Mouse (Mus musculus) midbrain, embryonic 16.5 days (tissue): ENCODE results near the gene Mia. TPM values are rescaled to one million over a fixed set of nuclear protein-coding genes. Genes with fewer than 3 reads are reported as not detected.

ENCODE experiments used
- ATAC-seq: fragments of 200-750 bp; cut with Nextera tagmentation; 2 replicates; pipeline ENCODE4 v1.8.0; 2017; ENCODE audit warnings: moderate TSS enrichment
- H3K27ac ChIP-seq: fragments of 300-500 bp; sonication (generic); 2 replicates; pipeline ENCODE4 v1.5.1; 2014; ENCODE audit warnings: mild to moderate bottlenecking, low read length, mixed read lengths
- H3K27me3 ChIP-seq: fragments of 300-500 bp; sonication (generic); 2 replicates; pipeline ENCODE4 v1.6.1; 2014; ENCODE audit warnings: low read depth, low read length, mixed read lengths; ENCODE audit not compliant: control insufficient read depth, insufficient read depth
- H3K36me3 ChIP-seq: fragments of 300-500 bp; sonication (generic); 2 replicates; pipeline ENCODE4 v1.6.1; 2014; ENCODE audit warnings: mild to moderate bottlenecking, low read length, moderate library complexity, mixed read lengths; ENCODE audit not compliant: control insufficient read depth, insufficient read depth
- H3K4me1 ChIP-seq: fragments of 300-500 bp; sonication (generic); 2 replicates; pipeline ENCODE4 v1.6.1; 2014; ENCODE audit warnings: mild to moderate bottlenecking, low read length, mixed read lengths; ENCODE audit not compliant: control insufficient read depth, insufficient read depth
- H3K4me2 ChIP-seq: fragments of 300-500 bp; sonication (generic); 2 replicates; pipeline ENCODE4 v1.6.1; 2014; ENCODE audit warnings: mild to moderate bottlenecking, low read length, mixed read lengths
- H3K4me3 ChIP-seq: fragments of 300-500 bp; sonication (generic); 2 replicates; pipeline ENCODE4 v1.5.1; 2014; ENCODE audit warnings: low read depth, mild to moderate bottlenecking, low read length, moderate library complexity, mixed read lengths
- H3K9ac ChIP-seq: fragments of 300-500 bp; sonication (generic); 2 replicates; pipeline ENCODE4 v1.6.1; 2014; ENCODE audit warnings: low read depth, low read length, mixed read lengths
- H3K9me3 ChIP-seq: fragments of 300-500 bp; sonication (generic); replicated peaks from 2 replicates; pipeline ENCODE4 v1.6.1; 2014; ENCODE audit warnings: mild to moderate bottlenecking, low read length, mixed read lengths; ENCODE audit not compliant: control insufficient read depth, poor library complexity, severe bottlenecking
- whole genome bisulfite sequencing: fragments of 180-500 bp; shearing (Covaris S2); extraction: QIAGEN DNeasy Blood & Tissue Kit; methylation state at CpG from one replicate; pipeline ENCODE4 v1.1.7; 2014; 5-methylcytosine and 5-hydroxymethylcytosine counted together
- polyA plus RNA-seq: library from polyadenylated mRNA; unstranded; fragments of >200 nt; fragmentation: Nextera tagmentation; extraction: Ambion mirVana; gene quantifications from 2 replicates; pipeline ENCODE4 v1.2.1, GENCODE M21; 2015

Gene Mia
- polyA plus RNA-seq, 1 experiment from 2014 or later, result 18.8 TPM

- WGBS, result 20% methylated on average over 8 of the region's 8 CpGs
- peak overlapping the region; percentile 54 for H3K27ac ChIP-seq
- peaks cover 23% of the 10 kb centered on the region for H3K36me3 ChIP-seq
- H3K4me3 ChIP-seq, result no peak overlapping the region
- peak; percentile 85 for ATAC-seq
- peaks cover 51% of the 10 kb centered on the region for H3K4me1 ChIP-seq
- no peak overlapping the region for H3K9ac ChIP-seq
- no peaks in the 10 kb centered on the region for H3K9me3 ChIP-seq
- 0 out of 2 replicates have a peak overlapping the region, but pooled peaks have one; percentile 1 for H3K4me2 ChIP-seq
- no peaks in the 10 kb centered on the region for H3K27me3 ChIP-seq
These were observed 21.1 kb downstream of the Mia start for GRCm38 (mm10) chr7:27159882-27160281.

- Histone ChIP-seq H3K27me3 (no peaks in the 10 kb centered on the region), H3K4me1 (peaks cover 44% of the 10 kb centered on the region), H3K36me3 (peaks cover 17% of the 10 kb centered on the region), H3K9ac (no peak overlapping the region), H3K4me2 (no peak overlapping the region), H3K9me3 (no peaks in the 10 kb centered on the region), H3K4me3 (no peak overlapping the region), H3K27ac (no peak overlapping the region)
- no peak for ATAC-seq
- WGBS, result 89% methylated on average over 6 of the region's 6 CpGs
These were observed 21.7 kb downstream of the Mia start for GRCm38 (mm10) chr7:27159256-27159655.

- 97% methylated on average over 9 of the region's 9 CpGs for WGBS
- H3K9me3 ChIP-seq, result no peaks in the 10 kb centered on the region
These were observed 22.8 kb downstream of the Mia start for GRCm38 (mm10) chr7:27158171-27158570.

GRCm38 (mm10) chr7:27156005-27156404 is 25.0 kb downstream of the Mia start:
- H3K36me3 ChIP-seq, result peaks cover 17% of the 10 kb centered on the region
- H3K4me3 ChIP-seq, result no peak overlapping the region
- no peaks in the 10 kb centered on the region for H3K9me3 ChIP-seq
- H3K27me3 ChIP-seq, result no peaks in the 10 kb centered on the region
- no peak for ATAC-seq
- no peak overlapping the region for H3K9ac ChIP-seq
- WGBS, result 84% methylated on average over 13 of the region's 13 CpGs
- no peak overlapping the region for H3K27ac ChIP-seq
- H3K4me1 ChIP-seq, result peaks cover 12% of the 10 kb centered on the region
- H3K4me2 ChIP-seq, result no peak overlapping the region

More at GRCm38 (mm10) chr7:27158171-27158570, 22.8 kb downstream of the Mia start:
- Histone ChIP-seq H3K9ac (no peak overlapping the region), H3K27me3 (no peaks in the 10 kb centered on the region), H3K27ac (no peak overlapping the region), H3K36me3 (peaks cover 17% of the 10 kb centered on the region), H3K4me2 (no peak overlapping the region), H3K4me3 (no peak overlapping the region), H3K4me1 (peaks cover 34% of the 10 kb centered on the region)
- ATAC-seq, result no peak

GRCm38 (mm10) chr7:27153205-27153764 is 27.7 kb downstream of the Mia start, which contains the start of gene Cyp2t4:
Gene Cyp2t4, plus strand, starts transcription at chr7:27153714.
- no peak for ATAC-seq
- no peak within 1 kb of the TSS for H3K27ac ChIP-seq
- H3K27me3 ChIP-seq, result no peaks in the 10 kb centered on the region
- no peaks in the 10 kb centered on the region for H3K9me3 ChIP-seq
- no peak within 1 kb of the TSS for H3K4me3 ChIP-seq
- no peak within 1 kb of the TSS for H3K4me2 ChIP-seq
- H3K9ac ChIP-seq, result no peak within 1 kb of the TSS
- H3K4me1 ChIP-seq, result no peaks in the 10 kb centered on the region
- 82% methylated on average over 10 of the region's 10 CpGs for WGBS
- H3K36me3 ChIP-seq, result peaks cover 11% of the 10 kb centered on the region

GRCm38 (mm10) chr7:27136410-27136996 is 44.5 kb downstream of the Mia start:
- Histone ChIP-seq H3K9ac (no peak overlapping the region), H3K36me3 (no peaks in the 10 kb centered on the region), H3K9me3 (no peaks in the 10 kb centered on the region), H3K4me2 (no peak overlapping the region), H3K4me1 (no peaks in the 10 kb centered on the region), H3K27me3 (no peaks in the 10 kb centered on the region), H3K27ac (no peak overlapping the region), H3K4me3 (no peak overlapping the region)
- no peak for ATAC-seq
- 56% methylated on average over 8 of the region's 8 CpGs for WGBS

GRCm38 (mm10) chr7:27133757-27134156 is 47.2 kb downstream of the Mia start:
- H3K27me3 ChIP-seq, result no peaks in the 10 kb centered on the region
- no peaks in the 10 kb centered on the region for H3K9me3 ChIP-seq
- H3K4me3 ChIP-seq, result no peak overlapping the region
- no peak overlapping the region for H3K27ac ChIP-seq
- no peaks in the 10 kb centered on the region for H3K36me3 ChIP-seq
- ATAC-seq, result no peak
- H3K4me1 ChIP-seq, result no peaks in the 10 kb centered on the region
- no peak overlapping the region for H3K4me2 ChIP-seq
- 86% methylated on average over 4 of the region's 4 CpGs for WGBS
- H3K9ac ChIP-seq, result no peak overlapping the region

GRCm38 (mm10) chr7:27133156-27133555 is 47.8 kb downstream of the Mia start:
- Histone ChIP-seq H3K4me2 (no peak overlapping the region), H3K27ac (no peak overlapping the region), H3K9me3 (no peaks in the 10 kb centered on the region), H3K4me1 (no peaks in the 10 kb centered on the region), H3K9ac (no peak overlapping the region), H3K36me3 (no peaks in the 10 kb centered on the region), H3K27me3 (no peaks in the 10 kb centered on the region), H3K4me3 (no peak overlapping the region)
- 71% methylated on average over 12 of the region's 12 CpGs for WGBS
- no peak for ATAC-seq

GRCm38 (mm10) chr7:27132588-27132987 is 48.4 kb downstream of the Mia start:
- no peak for ATAC-seq
- Histone ChIP-seq H3K4me2 (no peak overlapping the region), H3K27ac (no peak overlapping the region), H3K4me3 (no peak overlapping the region), H3K9ac (no peak overlapping the region), H3K9me3 (no peaks in the 10 kb centered on the region), H3K36me3 (no peaks in the 10 kb centered on the region), H3K27me3 (no peaks in the 10 kb centered on the region), H3K4me1 (no peaks in the 10 kb centered on the region)
- WGBS, result 16% methylated on average over 10 of the region's 10 CpGs
